Mouse (Mus musculus) olfactory bulb, adult 2 months (tissue): ENCODE measurements around the gene 1700024B05Rik.
"Not testable (repeated sequence)": the region's sequence is repeated elsewhere in the genome, so short reads cannot be mapped to it uniquely, and the experiment has no call there.

Source experiments
- CTCF ChIP-seq: fragments of 200-500 bp; IDR thresholded peaks from 2 replicates; pipeline ENCODE4 v1.5.1; 2012; ENCODE audit warnings: low read depth, mild to moderate bottlenecking, low read length, moderate library complexity; ENCODE audit not compliant: insufficient read depth
- POLR2A ChIP-seq: fragments of 200-500 bp; IDR thresholded peaks from 2 replicates; pipeline ENCODE4 v1.6.1; 2012; ENCODE audit warnings: mild to moderate bottlenecking, low read depth, low read length, moderate library complexity; ENCODE audit not compliant: insufficient read depth

GRCm38 (mm10) chr14:41943695-41944094 is at the start of gene 1700024B05Rik:
- TF ChIP-seq CTCF, POLR2A: not testable (repeated sequence)
